Mouse (Mus musculus) adrenal gland (tissue): ENCODE measurements at regions not wholly inside any gene's neighbourhood (a gene's known extent, or its start where the extent isn't known, plus 50 kb on each side); places are given as distances from the start of the nearest gene placed in this dataset.

Source experiments
- intact Hi-C: fragments of 180-260 bp; cut with DNase I; formaldehyde crosslinking; loops from one replicate; pipeline ENCODE4 v1.15.1; 2025

DNA sequence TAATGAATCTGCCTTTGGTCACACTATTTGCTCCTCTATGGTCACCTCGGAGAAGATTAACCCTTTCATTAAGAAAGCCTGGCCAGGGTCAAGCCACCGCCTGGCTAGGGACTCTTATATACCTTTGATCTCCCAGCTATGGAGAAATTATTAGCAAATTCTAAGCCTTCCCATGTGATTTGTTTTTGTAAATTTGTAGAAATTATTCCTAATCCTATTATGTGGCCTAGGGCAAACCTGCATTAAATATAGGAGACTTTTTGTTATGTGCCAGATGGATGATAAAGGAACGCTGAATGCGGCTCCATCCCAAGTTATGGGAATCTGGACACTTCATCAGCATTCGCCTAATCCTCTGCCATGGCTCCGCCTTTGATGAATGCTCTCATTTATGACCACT lies 70.4 kb upstream of the Tmco5 start:
- intact Hi-C loops = no loop called here

DNA sequence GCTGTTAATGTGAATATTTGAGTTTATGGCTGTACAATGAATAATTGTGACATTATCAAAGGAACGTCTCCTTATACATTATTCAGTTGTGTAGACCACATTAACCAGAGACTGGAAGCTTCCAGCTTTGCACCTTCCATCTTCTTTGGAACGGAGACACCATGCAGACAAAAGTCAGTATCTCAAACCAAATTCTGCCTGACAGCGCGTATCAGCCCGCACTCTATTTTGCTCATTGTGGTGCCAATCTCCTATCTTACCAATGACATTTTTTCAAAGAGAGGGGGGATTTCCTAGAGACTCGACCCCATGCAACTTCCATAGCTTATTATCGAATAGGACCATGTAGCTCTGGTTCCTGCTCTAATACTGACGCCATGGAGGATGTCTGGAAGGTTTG lies 69.9 kb upstream of the Tmco5 start:
- intact Hi-C loops = no loop called here

DNA sequence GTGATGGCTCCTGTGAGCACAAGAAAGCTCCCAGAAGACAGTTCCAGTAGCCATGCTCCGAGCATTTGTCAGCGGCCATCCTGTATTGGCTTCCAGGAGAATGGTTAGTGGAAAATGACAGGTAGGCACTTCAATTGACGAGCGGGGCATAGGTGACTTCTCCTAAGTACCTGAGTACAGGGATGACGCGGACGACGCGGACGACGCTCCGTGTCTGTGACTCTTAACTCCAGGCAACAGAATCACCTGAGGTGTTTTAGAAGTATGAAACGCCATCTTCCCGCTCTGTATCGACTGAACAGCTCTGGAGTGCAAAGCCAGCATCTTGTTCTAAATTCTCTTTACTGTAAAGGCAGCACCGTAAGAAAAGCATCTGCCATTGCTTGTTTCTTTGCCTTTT lies 68.4 kb upstream of the Tmco5 start:
- intact Hi-C loops = no loop called here

DNA sequence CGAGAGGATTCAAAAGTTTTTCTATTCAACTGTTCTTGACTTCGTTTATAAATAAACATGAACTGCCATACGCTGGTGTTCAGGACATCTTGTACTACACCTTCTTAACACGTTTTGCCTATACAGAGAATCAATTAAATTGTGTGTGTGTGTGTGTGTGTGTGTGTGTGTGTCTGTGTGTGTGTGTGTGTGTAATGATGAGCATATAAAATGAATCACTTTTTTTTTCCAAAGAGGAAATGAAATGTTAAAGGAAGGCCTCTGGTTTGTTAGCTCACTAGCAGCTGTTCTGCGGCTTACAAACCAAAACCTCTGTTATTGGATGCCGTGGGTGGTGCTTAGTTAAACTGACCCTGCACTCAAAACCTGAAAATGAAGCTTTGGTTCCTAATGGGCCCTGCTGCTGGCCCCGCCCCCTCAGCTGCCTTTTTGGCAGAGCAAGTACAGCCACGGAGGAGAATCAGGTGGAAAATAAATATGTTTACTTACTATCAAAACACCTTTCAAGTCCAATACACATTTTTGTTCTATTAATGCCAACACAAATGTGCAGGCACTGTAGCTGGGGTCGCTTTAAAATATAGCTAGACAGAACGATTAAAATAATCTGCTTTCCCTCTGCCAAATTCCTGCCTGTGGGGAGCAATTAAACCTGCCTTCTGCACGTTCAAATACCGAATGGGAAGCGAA lies 65.5 kb upstream of the Tmco5 start:
- intact Hi-C loops = no loop called here

DNA sequence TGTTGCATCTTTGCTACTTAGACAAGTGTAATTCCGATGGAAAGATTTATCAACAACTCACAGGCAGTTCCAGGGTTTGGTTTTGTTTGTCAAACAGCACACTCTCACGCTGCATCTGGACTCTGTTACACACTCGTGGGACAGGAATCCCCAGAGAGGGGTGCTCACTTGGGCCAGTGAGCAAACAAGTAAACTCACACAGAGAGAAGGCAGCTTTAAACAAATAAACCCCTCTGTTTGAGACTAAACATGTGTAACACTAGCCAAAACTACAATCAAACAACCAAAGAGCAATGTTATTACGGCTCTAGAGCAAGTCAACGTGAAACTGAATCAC lies 65.0 kb upstream of the Tmco5 start:
- intact Hi-C loops = no loop called here

DNA sequence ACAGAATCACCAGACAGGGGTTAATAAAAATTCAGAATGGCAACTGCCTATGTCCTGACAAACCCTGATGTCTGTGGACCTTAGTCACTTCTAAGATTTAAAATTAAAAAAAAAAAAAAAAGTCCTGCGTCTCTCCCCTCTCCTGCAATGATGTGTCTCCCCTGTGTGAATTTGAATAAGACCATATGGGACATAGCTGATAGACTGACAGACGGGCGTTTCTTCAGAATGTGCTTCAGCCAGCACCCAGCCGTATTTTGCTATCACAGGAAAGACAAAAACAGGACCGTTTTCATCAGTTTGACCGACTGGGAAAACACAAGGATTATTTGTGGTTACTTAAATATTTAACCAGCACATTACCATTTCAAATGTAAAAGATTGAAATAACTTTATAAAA lies 61.4 kb upstream of the Tmco5 start:
- intact Hi-C loops = no loop called here

DNA sequence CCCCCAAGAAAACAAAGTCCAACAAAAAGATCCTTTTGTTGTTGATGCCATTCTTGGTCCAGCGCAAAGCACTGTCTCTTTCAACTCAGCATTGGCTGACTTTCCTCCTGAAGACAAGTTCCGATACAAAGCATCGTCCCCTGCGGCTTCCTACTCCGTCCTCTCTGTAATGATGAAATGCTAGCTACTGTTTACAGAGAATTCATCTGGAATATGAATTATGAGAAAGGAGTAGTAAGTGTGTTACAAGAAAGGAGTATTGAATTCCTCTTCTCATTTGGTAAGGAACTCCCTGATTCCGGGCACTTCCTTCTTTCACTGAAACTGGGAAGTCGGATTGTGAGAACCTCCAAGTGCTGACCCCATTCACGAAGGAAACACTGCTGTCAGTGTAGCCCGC lies 60.9 kb upstream of the Tmco5 start:
- intact Hi-C loops = no loop called here

DNA sequence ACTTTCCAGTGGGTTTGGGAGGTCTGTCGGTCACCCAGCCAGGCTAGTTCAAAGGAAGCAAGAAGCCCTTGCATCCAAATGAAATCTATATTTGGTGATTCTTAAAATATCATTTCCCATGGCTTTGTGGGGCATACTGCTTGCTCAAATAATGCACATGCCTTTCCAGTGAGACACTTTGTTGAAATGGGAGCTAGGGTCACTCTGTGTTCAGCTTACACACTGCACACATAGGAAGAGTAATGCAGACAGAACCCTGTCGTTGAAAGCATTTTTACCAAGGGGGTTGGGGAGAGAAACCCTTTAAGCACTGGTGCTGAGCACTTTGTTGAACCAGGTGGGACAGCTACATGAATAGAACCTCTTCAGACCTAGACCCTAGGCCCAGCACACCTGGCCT lies 59.9 kb upstream of the Tmco5 start:
- intact Hi-C loops = no loop called here

DNA sequence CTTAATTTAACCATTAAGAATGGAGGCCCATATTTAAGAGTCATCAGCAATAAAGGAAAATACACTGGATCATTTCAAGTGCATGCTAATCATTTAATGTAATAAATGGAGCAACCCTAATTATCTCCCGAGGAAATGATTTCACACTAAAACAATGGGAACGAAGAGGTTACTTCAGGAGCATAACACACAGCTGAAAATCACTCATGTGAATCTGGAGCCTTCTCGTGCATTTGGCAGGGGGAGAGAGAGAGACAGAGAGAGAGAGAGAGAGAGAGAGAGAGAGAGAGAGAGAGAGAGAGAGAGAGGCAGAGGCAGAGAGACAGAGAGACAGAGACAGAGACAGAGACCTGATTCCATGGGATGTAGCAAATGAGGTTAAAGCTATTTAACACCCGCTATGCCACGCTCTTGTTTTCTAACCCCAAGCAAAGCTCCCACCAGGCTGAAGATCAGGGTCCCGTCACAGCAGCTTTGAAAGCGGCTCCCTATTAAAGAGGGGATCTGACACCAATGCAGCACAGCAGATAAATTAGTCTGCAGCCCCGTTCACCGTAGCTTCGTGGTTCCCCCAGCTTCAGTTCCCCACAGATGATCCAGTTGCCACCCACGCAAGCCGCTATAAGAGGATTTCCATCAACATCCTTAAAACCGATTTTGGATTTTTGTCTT lies 59.3 kb upstream of the Tmco5 start:
- intact Hi-C loops = no loop called here

DNA sequence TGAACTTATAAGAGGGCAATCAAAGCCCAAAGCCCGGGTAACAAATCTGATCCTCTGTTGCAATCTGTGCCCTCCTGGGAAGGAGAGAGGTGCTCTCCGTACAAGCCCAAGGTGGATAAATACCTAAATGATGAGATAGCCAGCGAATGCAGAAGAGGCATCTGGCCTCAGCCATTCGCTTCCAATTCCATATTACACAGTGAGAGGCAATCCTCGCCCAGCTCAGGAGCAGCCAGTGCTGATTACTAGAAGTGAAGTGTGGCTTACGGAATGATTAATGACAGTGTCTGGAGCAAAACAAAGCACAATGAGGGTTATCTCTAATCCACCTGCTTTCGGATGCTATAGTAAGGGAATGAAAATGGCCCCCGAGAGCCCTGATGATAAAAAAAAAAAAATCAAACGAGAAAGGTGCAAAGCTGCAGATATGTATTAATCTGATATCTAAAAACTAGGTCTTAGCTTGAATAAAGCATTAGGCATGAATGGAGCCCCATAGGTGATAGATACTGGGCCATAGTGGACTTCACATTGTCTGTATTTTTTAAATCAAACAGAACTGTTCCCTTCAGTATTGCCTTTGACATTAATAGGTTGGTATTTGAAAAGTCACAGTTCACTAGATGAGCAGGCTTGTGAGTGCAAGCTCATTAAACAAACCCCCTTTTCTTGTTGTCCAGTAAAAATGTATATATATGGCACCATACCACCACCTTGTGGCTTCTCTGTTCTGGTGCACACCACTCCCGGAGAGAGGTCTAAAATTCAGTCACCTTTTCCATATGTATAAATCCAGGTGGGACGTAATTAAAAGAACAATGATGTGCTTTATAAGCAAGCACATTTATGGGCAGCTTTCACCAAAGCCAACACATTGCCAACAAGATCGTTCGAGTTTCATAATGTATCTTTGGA lies 57.4 kb upstream of the Tmco5 start:
- intact Hi-C loops = loop anchor here (10.0 kb wide), 1 partner anchor 156 kb away; no protein-coding TSS in a partner anchor
